Mouse (Mus musculus) ES-E14 (cell line): ENCODE measurements around the gene Parp3. TPM values are rescaled to one million over a fixed set of nuclear protein-coding genes. Genes with fewer than 3 reads are reported as not detected.

Source experiments
- DNase-seq: peaks from one replicate; pipeline ENCODE4 v3.0.0-alpha.2; 2013; ENCODE audit warnings: low read depth, low spot score
- H3K27ac ChIP-seq: 2 replicates; pipeline ENCODE4 v1.5.1; 2012; ENCODE audit warnings: low read depth, mild to moderate bottlenecking, low read length, moderate library complexity, mixed read lengths; ENCODE audit not compliant: poor library complexity, insufficient read depth, severe bottlenecking
- H3K36me3 ChIP-seq: 2 replicates; pipeline ENCODE4 v1.6.1; 2012; ENCODE audit warnings: mild to moderate bottlenecking, low read length, moderate library complexity, mixed read lengths; ENCODE audit not compliant: control insufficient read depth, poor library complexity, insufficient read depth, severe bottlenecking
- H3K4me1 ChIP-seq, 2 experiments: fragments of 150-350 bp in 1 of 2; sonication (generic) in 1 of 2; 2 replicates each; pipeline ENCODE4 v1.6.1; 2012; ENCODE audit warnings: low read length in 2 of 2, mild to moderate bottlenecking in 1 of 2, mixed read lengths in 1 of 2; ENCODE audit not compliant: control insufficient read depth in 2 of 2, insufficient read depth in 2 of 2, poor library complexity in 1 of 2
- H3K4me3 ChIP-seq, 2 experiments: fragments of 150-350 bp in 1 of 2; sonication (generic) in 1 of 2; 2 replicates each; pipeline ENCODE4 v1.5.1; 2012; ENCODE audit warnings: low read length in 2 of 2, low read depth in 1 of 2, mild to moderate bottlenecking in 1 of 2, mixed read lengths in 1 of 2; ENCODE audit not compliant: insufficient read depth in 1 of 2, poor library complexity in 1 of 2, severe bottlenecking in 1 of 2
- H3K9ac ChIP-seq: 2 replicates; pipeline ENCODE4 v1.6.1; 2012; ENCODE audit warnings: low read depth, mild to moderate bottlenecking, low read length, mixed read lengths; ENCODE audit not compliant: poor library complexity, insufficient read depth, severe bottlenecking
- H3K9me3 ChIP-seq: fragments of 150-350 bp; sonication (generic); 2 replicates; pipeline ENCODE4 v1.6.1; 2012; ENCODE audit warnings: low read depth, mild to moderate bottlenecking, low read length; ENCODE audit not compliant: control insufficient read depth, insufficient read depth
- CHD2 ChIP-seq: IDR thresholded peaks from 2 replicates; pipeline ENCODE4 v1.6.1; 2014; ENCODE audit warnings: mild to moderate bottlenecking, low read depth, low read length, inconsistent platforms
- HCFC1 ChIP-seq: IDR thresholded peaks from 2 replicates; pipeline ENCODE4 v1.6.1; 2012; ENCODE audit warnings: low read length, inconsistent platforms, borderline replicate concordance; ENCODE audit not compliant: insufficient read depth
- MAFK ChIP-seq: IDR thresholded peaks from 2 replicates; pipeline ENCODE4 v1.6.1; 2014; ENCODE audit warnings: mild to moderate bottlenecking, low read depth, low read length, inconsistent platforms; ENCODE audit not compliant: insufficient read depth
- ZC3H11A ChIP-seq: IDR thresholded peaks from 2 replicates; pipeline ENCODE4 v1.6.1; 2012; ENCODE audit warnings: low read depth, mild to moderate bottlenecking, inconsistent platforms, low read length, borderline replicate concordance
- ZNF384 ChIP-seq: IDR thresholded peaks from 2 replicates; pipeline ENCODE4 v1.6.1; 2012; ENCODE audit warnings: low read depth, low read length, inconsistent platforms
- in situ Hi-C, 2 experiments: fragments of 600-800 bp; cut with MboI; formaldehyde crosslinking; loops; one replicate each; pipeline ENCODE4 v1.15.1; 2025; ENCODE audit warnings: low sequenced_read_pairs in 2 of 2, inconsistent platforms in 1 of 2; ENCODE audit not compliant: unreplicated experiment in 2 of 2
- total RNA-seq: library from RNA; depleted of rRNA; stranded (reverse); fragments of 300-350 nt; gene quantifications from 2 replicates; pipeline ENCODE4 v1.2.3, GENCODE M21; 2012

The Parp3 gene
- total RNA-seq, 1 experiment = 6.0 TPM

DNA sequence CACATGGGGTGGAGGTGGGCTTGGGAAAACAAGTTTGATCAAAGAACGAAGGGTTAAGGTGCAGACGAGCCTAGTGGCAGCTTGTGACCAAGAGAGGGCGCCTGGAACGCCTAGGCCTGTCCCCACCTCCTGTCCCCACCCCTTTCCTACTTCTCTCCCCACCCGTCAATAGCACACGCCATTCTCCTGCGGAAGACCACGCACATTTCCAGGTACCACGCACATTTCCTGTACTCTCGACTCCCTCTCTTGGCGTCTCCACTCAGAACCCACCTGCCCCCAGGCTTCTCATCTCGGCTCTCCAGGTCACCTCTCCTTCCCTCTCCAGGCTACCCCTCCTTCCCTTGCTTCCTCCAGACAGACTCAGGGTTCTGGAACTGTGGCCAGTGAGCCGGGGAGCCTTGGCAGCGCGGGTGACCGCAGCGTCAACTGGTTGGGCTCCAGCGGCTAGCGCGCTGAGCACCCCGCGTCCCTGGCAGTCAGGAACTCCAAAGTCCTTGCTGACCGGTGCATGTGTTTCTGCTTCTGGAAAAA is 28.2 kb downstream of the Parp3 start:
- no peak for DNase-seq
- H3K4me1 ChIP-seq = peaks cover 7 to 26% of the 10 kb centered on the region in 2 experiments; a peak in 3 of 4 replicates
- peak overlapping the region; percentile 71; a peak in 3 of 4 replicates for H3K4me3 ChIP-seq
- no peaks in the 10 kb centered on the region for H3K36me3 ChIP-seq
- TF ChIP-seq HCFC1 (no peak), ZC3H11A (no peak), CHD2 (no peak), ZNF384 (no peak), MAFK (no peak)
- no peaks in the 10 kb centered on the region for H3K9me3 ChIP-seq
- peak overlapping the region; percentile 72 for H3K9ac ChIP-seq
- in situ Hi-C loops = no loop called here
- no peak overlapping the region for H3K27ac ChIP-seq

- in situ Hi-C loops = no loop called here
- no peaks in the 10 kb centered on the region for H3K36me3 ChIP-seq
- H3K9me3 ChIP-seq = no peaks in the 10 kb centered on the region
- H3K4me3 ChIP-seq = peak overlapping the region in 1 of 2 experiments; percentile 82; a peak in 1 of 4 replicates
- no peak for DNase-seq
- no peak overlapping the region for H3K9ac ChIP-seq
- no peak for TF ChIP-seq HCFC1
- TF ChIP-seq MAFK = no peak
- no peak for TF ChIP-seq CHD2
- no peak for TF ChIP-seq ZNF384
- TF ChIP-seq ZC3H11A = no peak
- no peak overlapping the region for H3K27ac ChIP-seq
- peaks cover 7 to 26% of the 10 kb centered on the region in 2 experiments; a peak in 3 of 4 replicates for H3K4me1 ChIP-seq
Observed at GRCm38 (mm10) chr9:106447951-106448350, 28.8 kb downstream of the Parp3 start.

DNA sequence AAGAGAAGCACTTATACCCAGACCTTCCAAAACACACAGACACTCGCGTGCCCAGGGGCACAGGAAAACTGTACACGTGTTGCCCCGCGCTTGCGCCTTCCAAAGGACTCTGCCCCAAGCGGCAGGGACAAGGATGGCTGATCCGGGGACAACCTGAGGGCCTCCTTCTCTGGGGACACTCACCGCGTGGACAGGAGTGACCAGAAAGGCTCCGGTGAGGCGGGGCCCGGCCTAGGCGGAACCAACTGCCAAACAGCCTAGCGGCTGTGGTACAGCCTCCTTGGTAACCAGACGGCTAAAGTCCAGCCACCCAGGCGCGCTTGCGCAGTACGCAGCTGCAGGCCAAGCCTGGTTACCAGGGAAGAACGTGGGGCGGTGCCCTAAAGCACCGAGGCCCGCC is 29.4 kb downstream of the Parp3 start, which contains the start of the genes Abhd14b and Abhd14a:
TSS of gene Abhd14b (plus strand) at position 112 of the 400 bp plus-strand sequence.
TSS of gene Abhd14a (minus strand) at position 331 of the 400 bp plus-strand sequence.
- no peaks in the 10 kb centered on the region for H3K36me3 ChIP-seq
- peak within 1 kb of the TSS; percentile 76 to 82 for H3K4me3 ChIP-seq
- H3K9ac ChIP-seq = peak within 1 kb of the TSS; percentile 75
- DNase-seq = peak; percentile 73
- no peaks in the 10 kb centered on the region for H3K9me3 ChIP-seq
- no peak within 1 kb of the TSS for H3K27ac ChIP-seq
- TF ChIP-seq MAFK = no peak
- in situ Hi-C loops = no loop called here
- peaks cover 7 to 24% of the 10 kb centered on the region in 2 experiments; a peak in 3 of 4 replicates for H3K4me1 ChIP-seq

DNA sequence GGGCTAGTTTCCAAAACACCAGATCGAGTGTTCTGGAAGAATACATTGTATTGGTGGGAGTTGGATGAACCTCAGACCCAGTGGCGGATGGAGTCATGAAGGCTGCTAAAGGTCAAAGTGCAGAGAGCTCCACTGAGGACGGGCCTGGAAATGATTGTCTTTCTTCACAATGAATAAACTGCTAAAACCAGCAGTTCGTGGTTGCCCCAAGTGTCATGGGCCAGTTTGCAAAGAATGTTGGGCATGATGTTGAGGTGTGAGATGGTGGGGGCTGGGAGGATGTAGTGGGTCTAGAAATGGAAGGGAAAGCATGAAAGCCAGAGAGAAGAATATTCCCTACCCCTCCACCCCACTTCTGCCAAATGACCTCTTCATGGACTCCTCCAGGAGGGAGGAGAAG is 31.9 kb downstream of the Parp3 start:
- DNase-seq = no peak
- H3K9ac ChIP-seq = no peak overlapping the region
- H3K4me1 ChIP-seq = peaks cover 4 to 6% of the 10 kb centered on the region in 2 experiments; a peak in 2 of 4 replicates
- no peak for TF ChIP-seq MAFK
- no peak for TF ChIP-seq ZNF384
- no peak for TF ChIP-seq ZC3H11A
- TF ChIP-seq CHD2 = no peak
- no peak for TF ChIP-seq HCFC1
- no peaks in the 10 kb centered on the region for H3K9me3 ChIP-seq
- in situ Hi-C loops = no loop called here
- no peaks in the 10 kb centered on the region for H3K36me3 ChIP-seq
- no peak overlapping the region for H3K27ac ChIP-seq
- no peak overlapping the region for H3K4me3 ChIP-seq

DNA sequence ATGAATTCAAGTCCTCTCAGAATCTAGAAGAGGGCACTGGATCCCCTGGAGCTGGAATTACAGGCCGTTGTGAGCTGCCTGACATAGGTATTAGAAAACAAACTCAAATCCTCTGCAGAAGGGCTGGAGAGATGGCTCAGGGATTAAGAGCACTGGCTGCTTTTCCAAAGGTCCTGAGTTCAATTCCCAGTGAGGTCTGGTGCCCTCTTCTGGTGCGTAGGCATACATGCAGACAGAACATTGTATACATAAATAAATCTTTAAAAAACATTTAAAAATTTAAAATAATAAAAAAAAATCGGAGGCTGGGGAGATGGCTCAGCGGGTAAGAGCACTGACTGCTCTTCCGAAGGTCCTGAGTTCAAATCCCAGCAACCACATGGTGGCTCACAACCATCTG is 34.1 kb downstream of the Parp3 start:
- Histone ChIP-seq H3K4me1 (peaks cover under 1% of the 10 kb centered on the region in 2 experiments; a peak in 2 of 4 replicates), H3K36me3 (no peaks in the 10 kb centered on the region), H3K4me3 (no peak overlapping the region), H3K9me3 (no peaks in the 10 kb centered on the region), H3K27ac (no peak overlapping the region), H3K9ac (no peak overlapping the region)
- TF ChIP-seq MAFK (no peak), ZNF384 (no peak), CHD2 (no peak)
- no peak for DNase-seq
- in situ Hi-C loops = no loop called here
